Mouse (Mus musculus): ENCODE results near the gene Gtse1. TPM values are rescaled to one million over a fixed set of nuclear protein-coding genes. Genes with fewer than 3 reads are reported as not detected.
A peak's percentile ranks its signal among the peaks of the same experiment; 100 is the strongest.

Gtse1 gene
- polyA plus RNA-seq (2012), result 8.7 and 12.3 TPM in 2 replicates

DNA sequence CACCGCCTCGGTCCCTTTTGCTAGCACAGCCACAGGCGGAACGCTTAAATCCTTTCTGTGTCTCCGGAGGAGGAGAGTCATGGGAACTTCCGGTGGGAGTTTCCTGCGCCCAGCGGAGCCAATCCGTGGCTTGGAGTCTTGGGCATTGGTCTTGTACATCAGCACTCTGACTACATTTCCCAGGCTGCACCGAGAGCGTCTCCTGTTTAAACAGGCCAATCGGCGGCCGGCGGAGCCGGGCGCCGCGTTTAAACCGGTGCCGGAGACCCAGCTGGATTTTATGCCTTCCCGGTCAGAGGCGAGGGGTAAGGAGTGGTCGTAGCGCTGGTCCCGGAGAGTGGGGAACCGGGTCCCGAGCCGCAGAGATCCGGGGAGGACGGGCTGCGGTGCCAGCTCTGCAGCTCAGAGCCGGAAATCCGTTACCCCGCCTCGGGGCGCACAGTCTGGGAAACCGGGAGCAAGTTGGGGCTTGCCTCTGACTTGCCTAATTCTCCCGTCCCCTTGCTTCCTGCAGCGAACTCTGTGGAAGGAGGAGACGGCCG is at the start of gene Gtse1:
TSS of gene Gtse1 (plus strand) at position 256 of the 542 bp plus-strand sequence.
- H3K27me3 ChIP-seq (ENCODE audit: control insufficient read depth), result no peaks in the 10 kb centered on the region
- peaks cover 41% of the 10 kb centered on the region for H3K36me3 ChIP-seq (ENCODE audit: control insufficient read depth)
- no peaks in the 10 kb centered on the region for H3K9me3 ChIP-seq (ENCODE audit: control insufficient read depth, low read length)
- H3K4me3 ChIP-seq (replicated peaks), result peak within 1 kb of the TSS; percentile 92
- no peak for TF ChIP-seq GATA1 (IDR thresholded peaks at IDR 0.05; ENCODE audit: low read length)
- TF ChIP-seq TAL1 (IDR thresholded peaks at IDR 0.05; ENCODE audit: low read length), result no peak
- peaks cover 35% of the 10 kb centered on the region for H3K4me1 ChIP-seq (ENCODE audit: control insufficient read depth)

GRCm38 (mm10) chr15:85810462-85810805 is 49.1 kb upstream of the Gtse1 start:
- Histone ChIP-seq H3K36me3 (ENCODE audit: control insufficient read depth) (peaks cover 18% of the 10 kb centered on the region), H3K9me3 (ENCODE audit: control insufficient read depth, low read length) (peaks cover 7% of the 10 kb centered on the region), H3K4me3 (replicated peaks) (peak overlapping the region; percentile 82), H3K27me3 (ENCODE audit: control insufficient read depth) (no peaks in the 10 kb centered on the region), H3K4me1 (ENCODE audit: control insufficient read depth) (peaks cover 44% of the 10 kb centered on the region)
- TF ChIP-seq GATA1 (IDR thresholded peaks at IDR 0.05; ENCODE audit: low read length) (no peak), TAL1 (IDR thresholded peaks at IDR 0.05; ENCODE audit: low read length) (no peak)

- Histone ChIP-seq H3K4me1 (ENCODE audit: control insufficient read depth) (peaks cover 44% of the 10 kb centered on the region), H3K36me3 (ENCODE audit: control insufficient read depth) (peaks cover 18% of the 10 kb centered on the region), H3K27me3 (ENCODE audit: control insufficient read depth) (no peaks in the 10 kb centered on the region), H3K9me3 (ENCODE audit: control insufficient read depth, low read length) (peaks cover 12% of the 10 kb centered on the region), H3K4me3 (replicated peaks) (peak overlapping the region; percentile 82)
- TF ChIP-seq TAL1 (IDR thresholded peaks at IDR 0.05; ENCODE audit: low read length) (no peak), GATA1 (IDR thresholded peaks at IDR 0.05; ENCODE audit: low read length) (no peak)
Observed at GRCm38 (mm10) chr15:85810806-85811521, 48.6 kb upstream of the Gtse1 start.

DNA sequence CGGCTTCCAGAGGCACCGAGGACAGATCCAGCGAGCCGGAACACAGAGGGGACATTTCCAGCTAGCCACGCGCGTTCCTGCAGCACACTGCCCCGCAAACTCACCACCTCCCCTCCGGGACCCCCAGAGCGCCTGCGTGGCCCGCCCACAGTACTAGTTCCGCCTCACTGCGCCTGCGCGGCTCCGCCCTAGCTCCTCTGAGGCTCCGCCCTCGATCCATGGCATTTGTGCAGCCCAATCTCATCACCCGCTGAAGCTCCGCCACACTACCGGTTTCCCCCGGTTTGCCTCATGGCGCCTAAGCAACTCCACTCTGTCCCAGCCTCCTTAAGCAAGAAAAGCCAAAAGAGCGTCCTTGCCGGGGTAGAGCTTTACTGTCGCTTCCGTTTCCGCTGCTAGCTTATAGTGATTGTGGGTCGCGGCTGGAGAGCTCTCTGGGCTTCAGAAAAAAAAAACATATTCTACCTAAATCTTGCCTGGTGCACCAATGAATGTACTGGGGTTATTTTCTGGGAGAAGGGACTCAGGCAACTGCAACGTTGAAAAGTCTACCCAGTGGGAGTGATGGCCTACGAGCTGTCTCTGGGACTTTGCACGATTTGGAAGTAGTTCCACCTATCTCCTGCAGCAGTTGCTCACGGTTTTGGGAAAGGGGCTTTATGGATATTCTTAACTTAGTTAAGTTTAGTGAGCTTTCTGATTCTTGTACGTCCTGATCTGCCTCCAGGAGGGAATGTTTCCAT is 47.8 kb upstream of the Gtse1 start, which contains the start of gene Cdpf1:
TSS of gene Cdpf1 (minus strand) at position 163 of the 743 bp plus-strand sequence.
- Histone ChIP-seq H3K27me3 (ENCODE audit: control insufficient read depth) (no peaks in the 10 kb centered on the region; the same call in 1 of the 2 replicates), H3K4me3 (replicated peaks) (peak within 1 kb of the TSS; percentile 82), H3K36me3 (ENCODE audit: control insufficient read depth) (peaks cover 18% of the 10 kb centered on the region), H3K4me1 (ENCODE audit: control insufficient read depth) (peaks cover 44% of the 10 kb centered on the region), H3K9me3 (ENCODE audit: control insufficient read depth, low read length) (peaks cover 20% of the 10 kb centered on the region)
- TF ChIP-seq TAL1 (IDR thresholded peaks at IDR 0.05; ENCODE audit: low read length) (no peak), GATA1 (IDR thresholded peaks at IDR 0.05; ENCODE audit: low read length) (no peak)

- no peak for TF ChIP-seq GATA1 (IDR thresholded peaks at IDR 0.05; ENCODE audit: low read length)
- TF ChIP-seq TAL1 (IDR thresholded peaks at IDR 0.05; ENCODE audit: low read length), result no peak
- peak overlapping the region; percentile 4 for H3K4me3 ChIP-seq (replicated peaks)
Observed at GRCm38 (mm10) chr15:85813428-85813827, 46.1 kb upstream of the Gtse1 start.

GRCm38 (mm10) chr15:85821203-85822010 is 38.1 kb upstream of the Gtse1 start, which contains the start of gene Pkdrej:
Gene Pkdrej, minus strand, starts transcription at chr15:85821734.
- Histone ChIP-seq H3K9me3 (ENCODE audit: control insufficient read depth, low read length) (peaks cover 42% of the 10 kb centered on the region), H3K4me3 (replicated peaks) (peak within 1 kb of the TSS; percentile 62), H3K4me1 (ENCODE audit: control insufficient read depth) (peaks cover 19% of the 10 kb centered on the region), H3K27me3 (ENCODE audit: control insufficient read depth) (peaks cover 15% of the 10 kb centered on the region), H3K36me3 (ENCODE audit: control insufficient read depth) (no peaks in the 10 kb centered on the region; the same call in 1 of the 2 replicates)
- TF ChIP-seq TAL1 (IDR thresholded peaks at IDR 0.05; ENCODE audit: low read length), result no peak
- no peak for TF ChIP-seq GATA1 (IDR thresholded peaks at IDR 0.05; ENCODE audit: low read length)

More at GRCm38 (mm10) chr15:85813428-85813827, 46.1 kb upstream of the Gtse1 start:
- Histone ChIP-seq H3K27me3 (ENCODE audit: control insufficient read depth) (no peaks in the 10 kb centered on the region; the same call in 1 of the 2 replicates), H3K36me3 (ENCODE audit: control insufficient read depth) (peaks cover 6% of the 10 kb centered on the region), H3K4me1 (ENCODE audit: control insufficient read depth) (peaks cover 44% of the 10 kb centered on the region), H3K9me3 (ENCODE audit: control insufficient read depth, low read length) (peaks cover 37% of the 10 kb centered on the region)

GRCm38 (mm10) chr15:85822011-85822359 is 37.6 kb upstream of the Gtse1 start:
- Histone ChIP-seq H3K4me3 (replicated peaks) (peak overlapping the region; percentile 62), H3K27me3 (ENCODE audit: control insufficient read depth) (peaks cover 15% of the 10 kb centered on the region), H3K36me3 (ENCODE audit: control insufficient read depth) (no peaks in the 10 kb centered on the region; the same call in 1 of the 2 replicates), H3K4me1 (ENCODE audit: control insufficient read depth) (peaks cover 25% of the 10 kb centered on the region), H3K9me3 (ENCODE audit: control insufficient read depth, low read length) (peaks cover 36% of the 10 kb centered on the region)
- TF ChIP-seq GATA1 (IDR thresholded peaks at IDR 0.05; ENCODE audit: low read length) (no peak), TAL1 (IDR thresholded peaks at IDR 0.05; ENCODE audit: low read length) (no peak)

- H3K9me3 ChIP-seq (ENCODE audit: control insufficient read depth, low read length), result no peaks in the 10 kb centered on the region
- no peak for TF ChIP-seq GATA1 (IDR thresholded peaks at IDR 0.05; ENCODE audit: low read length)
- peak; percentile 44; the same call in 2 of the 3 replicates for TF ChIP-seq TAL1 (IDR thresholded peaks at IDR 0.05; ENCODE audit: low read length)
- peaks cover 4% of the 10 kb centered on the region for H3K27me3 ChIP-seq (ENCODE audit: control insufficient read depth)
- H3K36me3 ChIP-seq (ENCODE audit: control insufficient read depth), result no peaks in the 10 kb centered on the region; the same call in 1 of the 2 replicates
- peak overlapping the region; percentile 44 for H3K4me3 ChIP-seq (replicated peaks)
- peaks cover 37% of the 10 kb centered on the region for H3K4me1 ChIP-seq (ENCODE audit: control insufficient read depth)
Observed at GRCm38 (mm10) chr15:85826676-85827075, 32.9 kb upstream of the Gtse1 start.
